Comparison of ENCODE assay signal across 8 mouse cellular contexts in the genomic region with DNA sequence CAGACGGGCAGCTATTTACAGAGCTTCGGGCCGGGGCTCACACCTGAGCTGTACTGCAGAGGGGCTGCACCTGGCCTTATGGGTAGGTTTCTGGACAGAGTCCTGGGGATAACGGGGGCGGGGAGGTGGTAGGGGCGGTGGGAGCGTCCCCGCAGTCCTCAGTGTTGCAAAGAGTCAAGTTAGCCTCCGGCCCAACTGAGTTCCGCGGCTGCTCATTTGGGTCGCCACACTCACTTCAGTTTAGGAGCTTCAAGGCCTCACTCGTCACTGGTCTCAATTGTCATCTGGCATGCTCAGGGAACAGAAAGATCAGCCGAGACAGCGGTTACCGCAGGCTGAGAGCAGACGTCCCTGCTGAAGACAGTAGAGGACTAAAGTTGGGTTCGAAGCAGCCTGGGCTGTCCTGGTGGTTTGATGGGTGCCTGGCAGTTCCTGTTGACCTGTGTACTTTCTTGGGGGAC.
DNase-seq lines count a peak whose midpoint lies in the region; ATAC-seq and TF ChIP-seq lines count a peak whose summit lies in the region.

No protein-coding gene starts in this region.

- TF ChIP-seq EP300 in heart, postnatal 0 days (IDR thresholded peaks at IDR 0.05; ENCODE audit: low read depth), result no peak

- H3K4me3 ChIP-seq in heart, embryonic 16.5 days (ENCODE audit: low read length), result peak overlapping the region; percentile 56
- H3K4me3 ChIP-seq in heart, postnatal 0 days (ENCODE audit: low read depth, low read length), result peak overlapping the region; percentile 68
- H3K4me3 ChIP-seq in megakaryocyte, embryonic 14.5 days (replicated peaks), result peak overlapping the region; percentile 87

- H3K9me3 ChIP-seq in heart, embryonic 16.5 days (replicated peaks; ENCODE audit: control insufficient read depth, low read length), result no peaks in the 10 kb centered on the region
- no peaks in the 10 kb centered on the region for H3K9me3 ChIP-seq in heart, postnatal 0 days (replicated peaks; ENCODE audit: control insufficient read depth, low read length)
- no peaks in the 10 kb centered on the region for H3K9me3 ChIP-seq in megakaryocyte, embryonic 14.5 days

- peak overlapping the region; percentile 76 for H3K4me2 ChIP-seq in heart, embryonic 16.5 days (ENCODE audit: low read depth, low read length)
- peak overlapping the region; percentile 98 for H3K4me2 ChIP-seq in heart, postnatal 0 days (ENCODE audit: low read depth, low read length)

- H3K27me3 ChIP-seq in heart, embryonic 16.5 days (ENCODE audit: control insufficient read depth, insufficient read depth, low read length), result no peaks in the 10 kb centered on the region
- H3K27me3 ChIP-seq in heart, postnatal 0 days (ENCODE audit: control insufficient read depth, insufficient read depth, low read length), result no peaks in the 10 kb centered on the region
- no peaks in the 10 kb centered on the region for H3K27me3 ChIP-seq in megakaryocyte, embryonic 14.5 days (replicated peaks)

- peaks cover 59% of the 10 kb centered on the region for H3K4me1 ChIP-seq in heart, embryonic 16.5 days (ENCODE audit: control insufficient read depth, insufficient read depth, low read length)
- H3K4me1 ChIP-seq in heart, postnatal 0 days (ENCODE audit: control insufficient read depth, insufficient read depth), result peaks cover 53% of the 10 kb centered on the region
- H3K4me1 ChIP-seq in megakaryocyte, embryonic 14.5 days, result peaks cover 99% of the 10 kb centered on the region

- H3K27ac ChIP-seq in heart, embryonic 16.5 days (ENCODE audit: low read length), result peak overlapping the region; percentile 86
- H3K27ac ChIP-seq in heart, postnatal 0 days (ENCODE audit: low read depth), result peak overlapping the region; percentile 85

- peak overlapping the region; percentile 75 for H3K9ac ChIP-seq in heart, embryonic 16.5 days (ENCODE audit: low read length)
- H3K9ac ChIP-seq in heart, postnatal 0 days (replicated peaks; ENCODE audit: low read depth, low read length), result peak overlapping the region; percentile 78

- ATAC-seq in heart, embryonic 16.5 days (replicated peaks; ENCODE audit: extremely low read depth, insufficient read depth, low FRiP score), result peak; percentile 24
- peak; percentile 9; the same call in 1 of the 2 replicates for ATAC-seq in heart, postnatal 0 days (ENCODE audit: insufficient read depth, low read depth)

- TF ChIP-seq CTCF in heart, postnatal 0 days (IDR thresholded peaks at IDR 0.05; ENCODE audit: low read depth), result no peak

- WGBS in heart, embryonic 16.5 days, result 1% methylated on average over 18 of the region's 18 CpGs
- 8% methylated on average over 16 of the region's 18 CpGs for WGBS in heart, postnatal 0 days

- DNase-seq in heart, postnatal 14 days, result no peak
- DNase-seq in adrenal gland, adult 2 months, result peak; percentile 76
- DNase-seq in heart, postnatal 0 days (ENCODE audit: low spot score), result no peak
- DNase-seq in thymus, postnatal 10 days (ENCODE audit: low spot score in 2 of 2), result peak; percentile 39 to 45
- DNase-seq in left cerebral cortex, adult 9 months (ENCODE audit: low spot score in 2 of 2), result no peak
- no peak for DNase-seq in left cerebral cortex, postnatal 36 days (ENCODE audit: low spot score in 2 of 2)

- intact Hi-C loops in heart, postnatal 14 days (cut with DNase I), result no loop called here
- intact Hi-C loops in left cerebral cortex, postnatal 36 days (cut with DNase I), result no loop called here

- peaks cover 12% of the 10 kb centered on the region for H3K36me3 ChIP-seq in heart, embryonic 16.5 days (ENCODE audit: control insufficient read depth, insufficient read depth)
- peaks cover 26% of the 10 kb centered on the region for H3K36me3 ChIP-seq in heart, postnatal 0 days (replicated peaks; ENCODE audit: control insufficient read depth, insufficient read depth, low read length)
- H3K36me3 ChIP-seq in megakaryocyte, embryonic 14.5 days (replicated peaks; ENCODE audit: low read length), result peaks cover 81% of the 10 kb centered on the region

Comparison
In these comparisons a context has a peak if more than half of its experiments do, and no peak if none do; other contexts are left out.
1. DNase-seq: peak in adrenal gland, adult 2 months (single experiment) and thymus, postnatal 10 days (2 of 2); none in heart, postnatal 14 days (0 of 2), heart, postnatal 0 days (single experiment), left cerebral cortex, adult 9 months (0 of 2) and left cerebral cortex, postnatal 36 days (0 of 2).
2. Peak in every context shown above with its lines, with median percentiles within 50 percentile points of each other: H3K4me3 ChIP-seq.